Mouse (Mus musculus) lung, postnatal 0 days (tissue): ENCODE data around the gene Rnf150. TPM values are rescaled to one million over a fixed set of nuclear protein-coding genes. Genes with fewer than 3 reads are reported as not detected.
A peak's percentile ranks its signal among the peaks of the same experiment; 100 is the strongest.
"Not testable (repeated sequence)": the region's sequence is repeated elsewhere in the genome, so short reads cannot be mapped to it uniquely, and the experiment has no call there.

Source experiments
- ATAC-seq: fragments of 200-750 bp; cut with Nextera tagmentation; 2 replicates; pipeline ENCODE4 v1.8.0; 2017; ENCODE audit warnings: moderate library complexity
- DNase-seq: peaks from one replicate; pipeline ENCODE4 v3.0.0-alpha.2; 2016; ENCODE audit warnings: low spot score
- H3K27ac ChIP-seq: fragments of 300-500 bp; sonication (generic); 2 replicates; pipeline ENCODE4 v1.5.1; 2014; ENCODE audit warnings: antibody characterized with exemption, mild to moderate bottlenecking, low read length, mixed read lengths
- H3K27me3 ChIP-seq: fragments of 300-500 bp; sonication (generic); replicated peaks from 2 replicates; pipeline ENCODE4 v1.6.1; 2014; ENCODE audit warnings: low read length, mixed read lengths; ENCODE audit not compliant: insufficient read depth
- H3K36me3 ChIP-seq: fragments of 300-500 bp; sonication (generic); 2 replicates; pipeline ENCODE4 v1.6.1; 2014; ENCODE audit warnings: low read length, mixed read lengths; ENCODE audit not compliant: insufficient read depth
- H3K4me1 ChIP-seq: fragments of 300-500 bp; sonication (generic); 2 replicates; pipeline ENCODE4 v1.6.1; 2014; ENCODE audit warnings: antibody characterized with exemption, low read depth, low read length, mixed read lengths; ENCODE audit not compliant: insufficient read depth
- H3K4me2 ChIP-seq: fragments of 300-500 bp; sonication (generic); replicated peaks from 2 replicates; pipeline ENCODE4 v1.6.1; 2014; ENCODE audit warnings: low read depth, mild to moderate bottlenecking, low read length, moderate library complexity, mixed read lengths
- H3K4me3 ChIP-seq: fragments of 300-500 bp; sonication (generic); 2 replicates; pipeline ENCODE4 v1.5.1; 2014; ENCODE audit warnings: low read depth, low read length
- H3K9ac ChIP-seq: fragments of 300-500 bp; sonication (generic); replicated peaks from 2 replicates; pipeline ENCODE4 v1.6.1; 2014; ENCODE audit warnings: low read depth, mild to moderate bottlenecking
- H3K9me3 ChIP-seq: fragments of 300-500 bp; sonication (generic); 2 replicates; pipeline ENCODE4 v1.6.1; 2016; ENCODE audit warnings: low read length, mixed read lengths
- CTCF ChIP-seq: IDR thresholded peaks from 2 replicates; pipeline ENCODE4 v1.5.1; 2016; ENCODE audit warnings: antibody characterized with exemption, mild to moderate bottlenecking
- EP300 ChIP-seq: IDR thresholded peaks from 2 replicates; pipeline ENCODE4 v1.6.1; 2016; ENCODE audit warnings: antibody characterized with exemption, mild to moderate bottlenecking, control low read depth
- WGBS: fragments of 180-500 bp; shearing (Covaris S2); extraction: QIAGEN DNeasy Blood & Tissue Kit; methylation state at CpG from one replicate; pipeline ENCODE4 v1.1.7; 2014; 5-methylcytosine and 5-hydroxymethylcytosine counted together
- polyA plus RNA-seq: library from polyadenylated mRNA; unstranded; fragments of >200 nt; fragmentation: Nextera tagmentation; extraction: Ambion mirVana; gene quantifications from 2 replicates; pipeline ENCODE4 v1.2.1, GENCODE M21; 2015

Rnf150 gene
- polyA plus RNA-seq, 1 experiment from 2014 or later = 1.7 TPM

DNA sequence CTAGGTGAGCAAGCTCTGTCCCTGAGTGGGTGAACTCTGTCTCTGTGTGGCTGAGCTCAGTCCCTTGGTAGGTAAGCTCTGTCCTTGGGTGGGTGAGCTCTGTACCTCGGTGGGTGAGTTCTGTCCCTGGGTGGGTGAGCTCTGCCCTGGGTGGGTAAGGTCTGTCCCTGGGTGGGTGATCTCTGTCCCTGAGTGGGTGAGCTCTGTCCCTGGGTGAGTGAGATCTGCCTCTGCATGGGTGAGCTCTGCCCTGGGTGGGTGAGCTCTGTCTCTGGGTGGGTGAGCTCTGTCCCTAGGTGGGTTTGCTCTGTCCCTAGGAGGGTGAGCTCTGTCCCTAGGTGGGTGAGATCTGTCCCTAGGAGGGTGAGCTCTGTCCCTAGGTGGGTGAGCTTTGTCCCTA lies 213.5 kb downstream of the Rnf150 start:
- no peak overlapping the region for H3K4me2 ChIP-seq
- H3K9ac ChIP-seq = no peak overlapping the region
- WGBS = 86% methylated on average over 1 of the region's 1 CpGs
- no peaks in the 10 kb centered on the region for H3K4me1 ChIP-seq
- H3K4me3 ChIP-seq = no peak overlapping the region
- no peak for DNase-seq
- H3K27ac ChIP-seq = no peak overlapping the region
- no peaks in the 10 kb centered on the region for H3K27me3 ChIP-seq
- H3K9me3 ChIP-seq = no peaks in the 10 kb centered on the region
- TF ChIP-seq EP300 (no peak), CTCF (no peak)
- H3K36me3 ChIP-seq = no peaks in the 10 kb centered on the region
- ATAC-seq = no peak

DNA sequence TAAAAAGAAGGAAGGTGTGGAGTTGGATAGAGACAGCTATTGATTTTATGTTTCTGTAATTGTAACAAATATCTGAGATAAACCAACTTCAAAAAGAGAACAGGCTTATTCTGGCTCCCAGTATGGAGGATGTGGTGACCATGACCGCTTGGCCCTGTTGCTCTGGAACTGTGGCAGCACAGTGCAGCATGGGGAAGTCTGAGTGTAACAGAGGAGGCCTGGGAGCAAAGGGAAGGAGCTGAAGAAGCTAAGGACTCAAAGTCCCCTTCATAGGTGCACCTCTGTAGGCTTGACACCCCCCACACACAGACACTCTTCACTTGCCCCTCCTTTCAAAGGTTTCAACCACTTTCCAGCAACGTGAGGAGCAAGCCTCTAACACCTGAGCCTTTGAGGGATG lies 214.2 kb downstream of the Rnf150 start:
- Histone ChIP-seq H3K9me3 (no peaks in the 10 kb centered on the region), H3K4me3 (no peak overlapping the region), H3K9ac (no peak overlapping the region), H3K36me3 (no peaks in the 10 kb centered on the region), H3K27me3 (no peaks in the 10 kb centered on the region), H3K4me2 (no peak overlapping the region), H3K27ac (no peak overlapping the region), H3K4me1 (no peaks in the 10 kb centered on the region)
- ATAC-seq = no peak
- TF ChIP-seq CTCF (no peak), EP300 (no peak)
- WGBS = 65% methylated on average over 2 of the region's 2 CpGs
- DNase-seq = no peak

DNA sequence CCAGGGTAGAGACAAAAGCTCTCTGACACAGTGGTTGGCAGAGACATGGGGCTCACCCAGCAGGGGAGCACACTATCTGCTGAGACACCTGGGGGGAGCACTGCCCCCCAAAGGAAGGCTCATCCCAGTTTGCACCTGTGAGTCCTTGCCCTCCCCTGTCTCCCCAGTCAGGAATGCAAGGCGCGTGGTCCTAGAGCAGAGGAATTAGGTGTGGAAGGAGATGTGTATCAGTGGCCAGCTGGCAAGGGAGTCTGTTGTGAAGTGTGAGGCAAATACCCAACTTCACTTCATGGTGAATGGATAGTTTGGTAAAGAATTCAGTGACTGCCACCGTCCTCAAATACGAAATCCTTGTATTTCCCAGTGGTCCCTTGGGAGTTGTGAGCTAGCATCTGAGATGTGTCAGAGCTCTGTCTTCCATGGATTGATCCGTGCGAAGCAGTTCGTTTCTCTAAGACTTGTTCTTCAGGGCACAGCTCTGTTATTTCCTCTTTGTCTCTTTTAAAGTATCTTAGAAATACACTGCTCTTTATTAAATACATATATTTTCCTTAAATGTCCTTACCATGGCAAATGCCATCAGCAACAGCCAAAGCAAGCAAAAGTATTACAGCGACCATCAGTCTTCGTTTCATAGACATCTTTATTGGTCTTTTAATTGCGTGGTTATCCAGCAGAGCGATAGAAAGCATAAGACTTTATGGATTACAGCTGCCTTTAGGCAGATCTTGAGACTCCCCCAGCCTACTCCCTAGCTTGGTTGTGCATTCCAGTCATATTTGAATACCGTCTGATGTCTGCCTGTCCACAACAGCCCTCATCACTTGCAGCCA lies 215.8 kb downstream of the Rnf150 start:
- no peaks in the 10 kb centered on the region for H3K9me3 ChIP-seq
- no peak for TF ChIP-seq EP300
- TF ChIP-seq CTCF = no peak
- no peak overlapping the region for H3K4me3 ChIP-seq
- H3K4me1 ChIP-seq = no peaks in the 10 kb centered on the region
- H3K36me3 ChIP-seq = no peaks in the 10 kb centered on the region
- DNase-seq (peak; percentile 48), ATAC-seq (peak; percentile 68)
- no peak overlapping the region for H3K27ac ChIP-seq
- WGBS = 59% methylated on average over 12 of the region's 12 CpGs
- H3K9ac ChIP-seq = no peak overlapping the region
- no peaks in the 10 kb centered on the region for H3K27me3 ChIP-seq
- H3K4me2 ChIP-seq = no peak overlapping the region

- Histone ChIP-seq H3K9me3 (no peaks in the 10 kb centered on the region), H3K36me3 (no peaks in the 10 kb centered on the region), H3K4me1 (no peaks in the 10 kb centered on the region), H3K27me3 (no peaks in the 10 kb centered on the region), H3K9ac (no peak overlapping the region), H3K27ac (no peak overlapping the region), H3K4me3 (no peak overlapping the region), H3K4me2 (no peak overlapping the region)
- TF ChIP-seq CTCF = no peak
- no peak for TF ChIP-seq EP300
- WGBS = 90% methylated on average over 5 of the region's 5 CpGs
- ATAC-seq (no peak), DNase-seq (no peak)
Measured at GRCm38 (mm10) chr8:83079534-83079844, 216.3 kb downstream of the Rnf150 start.

GRCm38 (mm10) chr8:83081266-83081665 lies 218.1 kb downstream of the Rnf150 start:
- H3K27me3 ChIP-seq = no peaks in the 10 kb centered on the region
- H3K9ac ChIP-seq = no peak overlapping the region
- H3K27ac ChIP-seq = no peak overlapping the region
- no peak for TF ChIP-seq CTCF
- TF ChIP-seq EP300 = no peak
- H3K9me3 ChIP-seq = no peaks in the 10 kb centered on the region
- 28% methylated on average over 4 of the region's 4 CpGs for WGBS
- H3K4me1 ChIP-seq = no peaks in the 10 kb centered on the region
- no peak overlapping the region for H3K4me2 ChIP-seq
- H3K36me3 ChIP-seq = no peaks in the 10 kb centered on the region
- H3K4me3 ChIP-seq = no peak overlapping the region
- DNase-seq (no peak), ATAC-seq (no peak)

DNA sequence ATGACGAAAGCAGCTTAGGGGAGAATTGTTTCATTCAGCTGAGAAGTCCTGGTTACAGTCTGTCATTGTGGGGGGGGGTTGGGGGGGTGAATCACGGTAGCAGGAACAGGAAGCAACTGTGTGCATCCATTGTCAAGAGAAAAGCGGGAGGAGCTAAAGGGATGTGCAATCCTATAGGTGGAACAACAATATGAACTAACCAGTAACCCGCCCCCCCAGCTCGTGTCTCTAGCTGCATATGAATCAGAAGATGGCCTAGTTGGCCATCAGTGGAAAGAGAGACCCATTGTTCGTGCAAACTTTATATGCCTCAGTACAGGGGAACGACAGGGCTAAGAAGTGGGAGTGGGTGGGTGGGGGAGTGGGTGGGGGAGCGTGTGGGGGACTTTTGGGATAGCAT lies 218.7 kb downstream of the Rnf150 start:
- ATAC-seq, H3K9me3 ChIP-seq: not testable (repeated sequence)
- 79% methylated on average over 7 of the region's 8 CpGs for WGBS

GRCm38 (mm10) chr8:83082251-83082650 lies 219.1 kb downstream of the Rnf150 start:
- 77% methylated on average over 7 of the region's 7 CpGs for WGBS
- DNase-seq (no peak), ATAC-seq (no peak)
- no peak overlapping the region for H3K4me2 ChIP-seq
- no peaks in the 10 kb centered on the region for H3K27me3 ChIP-seq
- H3K9me3 ChIP-seq = no peaks in the 10 kb centered on the region
- TF ChIP-seq CTCF = no peak
- TF ChIP-seq EP300 = no peak
- no peak overlapping the region for H3K27ac ChIP-seq
- no peak overlapping the region for H3K4me3 ChIP-seq
- no peak overlapping the region for H3K9ac ChIP-seq
- no peaks in the 10 kb centered on the region for H3K36me3 ChIP-seq
- H3K4me1 ChIP-seq = no peaks in the 10 kb centered on the region

More for the DNA sequence above, 218.7 kb downstream of the Rnf150 start:
- not testable (repeated sequence) for H3K27ac ChIP-seq, H3K4me2 ChIP-seq, H3K36me3 ChIP-seq, H3K27me3 ChIP-seq, H3K4me1 ChIP-seq, H3K4me3 ChIP-seq, H3K9ac ChIP-seq, DNase-seq
